Mouse (Mus musculus) CH12.LX (cell line): ENCODE measurements at regions not wholly inside any gene's neighbourhood (a gene's known extent, or its start where the extent isn't known, plus 50 kb on each side); places are given as distances from the start of the nearest gene placed in this dataset.

Source experiments
- BHLHE40 ChIP-seq: IDR thresholded peaks from 2 replicates; pipeline ENCODE4 v1.6.1; 2011; ENCODE audit warnings: mild to moderate bottlenecking, low read depth, low read length, improper control_type of control experiment
- CHD2 ChIP-seq: IDR thresholded peaks from 2 replicates; pipeline ENCODE4 v1.6.1; 2011; ENCODE audit warnings: low read length, improper control_type of control experiment
- CTCF ChIP-seq, 2 experiments: IDR thresholded peaks in 1 of 2; conservative IDR thresholded peaks in 1 of 2; 2 replicates each; pipeline ENCODE4 v1.5.1; 2011 to 2012; ENCODE audit warnings: low read depth in 2 of 2, low read length in 2 of 2, improper control_type of control experiment in 1 of 2, inconsistent platforms in 1 of 2, mild to moderate bottlenecking in 1 of 2, moderate library complexity in 1 of 2
- ELF1 ChIP-seq: IDR thresholded peaks from 2 replicates; pipeline ENCODE4 v1.6.1; 2014; ENCODE audit warnings: low read depth, mild to moderate bottlenecking, inconsistent platforms, low read length, improper control_type of control experiment
- ETS1 ChIP-seq: conservative IDR thresholded peaks from 2 replicates; pipeline ENCODE4 v1.6.1; 2012; ENCODE audit warnings: low read depth, mild to moderate bottlenecking, inconsistent platforms, low read length, improper control_type of control experiment, moderate library complexity
- JUND ChIP-seq: conservative IDR thresholded peaks from 2 replicates; pipeline ENCODE4 v1.6.1; 2011; ENCODE audit warnings: low read depth, low read length, improper control_type of control experiment
- MAX ChIP-seq: IDR thresholded peaks from 2 replicates; pipeline ENCODE4 v1.6.1; 2011; ENCODE audit warnings: low read length, improper control_type of control experiment
- MXI1 ChIP-seq: IDR thresholded peaks from 2 replicates; pipeline ENCODE4 v1.6.1; 2011; ENCODE audit warnings: mild to moderate bottlenecking, low read depth, low read length, improper control_type of control experiment
- TCF12 ChIP-seq: IDR thresholded peaks from 2 replicates; pipeline ENCODE4 v1.6.1; 2014; ENCODE audit warnings: low read depth, mild to moderate bottlenecking, inconsistent platforms, low read length, improper control_type of control experiment
- USF2 ChIP-seq: conservative IDR thresholded peaks from 2 replicates; pipeline ENCODE4 v1.6.1; 2011; ENCODE audit warnings: low read depth, low read length, improper control_type of control experiment
- ZKSCAN1 ChIP-seq: IDR thresholded peaks from 2 replicates; pipeline ENCODE4 v1.6.1; 2012; ENCODE audit warnings: low read depth, inconsistent platforms, low read length, improper control_type of control experiment, borderline replicate concordance
- ZNF384 ChIP-seq: IDR thresholded peaks from 2 replicates; pipeline ENCODE4 v1.6.1; 2012; ENCODE audit warnings: low read depth, low read length, improper control_type of control experiment, inconsistent platforms

- no peak for TF ChIP-seq TCF12
- no peak for TF ChIP-seq ELF1
- no peak for TF ChIP-seq ETS1
- TF ChIP-seq CTCF (conservative IDR thresholded peaks at IDR 0.05 in 1 of 2, IDR thresholded peaks at IDR 0.05 in 1 of 2; ENCODE audit: low read depth in 2 of 2, low read length in 2 of 2), result no peak
- no peak for TF ChIP-seq MXI1
- no peak for TF ChIP-seq CHD2
- no peak for TF ChIP-seq ZNF384
- TF ChIP-seq MAX, result no peak
- no peak for TF ChIP-seq BHLHE40
- TF ChIP-seq USF2, result no peak
- no peak for TF ChIP-seq ZKSCAN1
- no peak for TF ChIP-seq JUND
These were observed 245.4 kb upstream of the 4930583I09Rik start for GRCm38 (mm10) chr17:65081072-65081778.
